Mouse (Mus musculus) neural tube, embryonic 15.5 days (tissue): ENCODE measurements around the gene Otud7b. TPM values are rescaled to one million over a fixed set of nuclear protein-coding genes. Genes with fewer than 3 reads are reported as not detected.

Experiments
- ATAC-seq: fragments of 200-750 bp; cut with Nextera tagmentation; 2 replicates; pipeline ENCODE4 v1.8.0; 2017; ENCODE audit warnings: mild to moderate bottlenecking, moderate TSS enrichment, moderate library complexity; ENCODE audit not compliant: low FRiP score
- H3K27ac ChIP-seq: fragments of 300-500 bp; sonication (generic); replicated peaks from 2 replicates; pipeline ENCODE4 v1.5.1; 2015; ENCODE audit warnings: mild to moderate bottlenecking, inconsistent platforms
- H3K27me3 ChIP-seq: fragments of 300-500 bp; sonication (generic); replicated peaks from 2 replicates; pipeline ENCODE4 v1.6.1; 2015; ENCODE audit warnings: inconsistent platforms
- H3K36me3 ChIP-seq: fragments of 300-500 bp; sonication (generic); 2 replicates; pipeline ENCODE4 v1.6.1; 2015; ENCODE audit warnings: inconsistent platforms
- H3K4me1 ChIP-seq: fragments of 300-500 bp; sonication (generic); 2 replicates; pipeline ENCODE4 v1.6.1; 2015; ENCODE audit warnings: inconsistent platforms
- H3K4me2 ChIP-seq: fragments of 300-500 bp; sonication (generic); 2 replicates; pipeline ENCODE4 v1.6.1; 2015; ENCODE audit warnings: inconsistent platforms, mild to moderate bottlenecking, moderate library complexity
- H3K4me3 ChIP-seq: fragments of 300-500 bp; sonication (generic); replicated peaks from 2 replicates; pipeline ENCODE4 v1.5.1; 2015; ENCODE audit warnings: mild to moderate bottlenecking, inconsistent platforms
- H3K9ac ChIP-seq: fragments of 300-500 bp; sonication (generic); replicated peaks from 2 replicates; pipeline ENCODE4 v1.6.1; 2015; ENCODE audit warnings: mild to moderate bottlenecking, inconsistent platforms
- H3K9me3 ChIP-seq: fragments of 300-500 bp; sonication (generic); replicated peaks from 2 replicates; pipeline ENCODE4 v1.6.1; 2016; ENCODE audit warnings: inconsistent platforms
- WGBS: fragments of 180-500 bp; shearing (Covaris S2); methylation state at CpG from one replicate; pipeline ENCODE4 v1.1.7; 2015; ENCODE audit warnings: mixed read lengths; 5-methylcytosine and 5-hydroxymethylcytosine counted together
- polyA plus RNA-seq: library from polyadenylated mRNA; unstranded; fragments of >200 nt; fragmentation: Nextera tagmentation; extraction: Ambion mirVana; gene quantifications from 2 replicates; pipeline ENCODE4 v1.2.1, GENCODE M21; 2015

The Otud7b gene
- polyA plus RNA-seq, 1 experiment from 2014 or later: 10.5 TPM

DNA sequence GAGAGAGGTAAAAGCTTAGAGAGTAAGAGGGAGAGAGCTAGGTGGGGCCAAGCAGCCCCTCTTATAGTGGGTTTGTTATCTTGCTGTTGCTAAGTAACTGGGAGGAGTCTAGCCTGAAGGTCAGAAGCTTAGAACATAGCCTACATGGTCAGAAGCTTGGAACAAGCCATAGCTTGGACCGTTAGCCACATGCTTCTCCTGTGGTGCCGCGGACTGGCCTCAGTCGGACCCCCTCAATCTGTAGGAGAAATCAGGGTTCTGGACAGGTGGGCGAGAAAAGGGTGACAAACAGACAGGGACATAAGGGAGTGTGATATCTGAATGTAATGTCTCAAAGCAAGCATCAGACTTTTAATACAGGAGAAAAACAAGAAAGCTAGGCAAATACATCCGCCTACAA is 35.3 kb upstream of the Otud7b start:
- H3K27me3 ChIP-seq: no peaks in the 10 kb centered on the region
- H3K9me3 ChIP-seq: no peaks in the 10 kb centered on the region
- H3K27ac ChIP-seq: no peak overlapping the region
- H3K4me3 ChIP-seq: no peak overlapping the region
- no peak overlapping the region for H3K4me2 ChIP-seq
- no peaks in the 10 kb centered on the region for H3K36me3 ChIP-seq
- ATAC-seq: no peak
- 93% methylated on average over 6 of the region's 6 CpGs for WGBS
- no peak overlapping the region for H3K9ac ChIP-seq
- no peaks in the 10 kb centered on the region for H3K4me1 ChIP-seq

DNA sequence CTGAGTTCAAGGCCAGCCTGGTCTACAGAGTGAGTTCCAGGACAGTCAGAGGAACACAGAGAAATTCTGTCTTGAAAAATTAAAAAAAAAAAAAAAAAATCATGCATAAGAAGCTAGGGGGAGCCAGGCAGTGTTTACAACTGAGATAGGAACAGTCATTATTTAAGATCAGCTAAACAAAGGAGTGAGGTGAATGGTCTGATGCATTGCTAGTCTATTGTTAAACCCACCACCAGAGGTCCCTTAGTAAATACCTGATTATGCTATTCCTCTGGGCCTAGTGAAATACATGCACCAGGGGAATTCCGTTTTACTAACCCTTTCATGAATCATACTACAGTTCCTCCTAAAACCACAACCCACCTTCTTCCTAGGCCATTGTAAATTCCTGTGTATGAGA is 34.8 kb upstream of the Otud7b start:
- H3K27me3 ChIP-seq: no peaks in the 10 kb centered on the region
- H3K9ac ChIP-seq: no peak overlapping the region
- no peak overlapping the region for H3K4me3 ChIP-seq
- H3K27ac ChIP-seq: no peak overlapping the region
- H3K36me3 ChIP-seq: no peaks in the 10 kb centered on the region
- no peak overlapping the region for H3K4me2 ChIP-seq
- WGBS: 32% methylated on average over 1 of the region's 1 CpGs
- H3K9me3 ChIP-seq: no peaks in the 10 kb centered on the region
- no peaks in the 10 kb centered on the region for H3K4me1 ChIP-seq
- no peak for ATAC-seq

DNA sequence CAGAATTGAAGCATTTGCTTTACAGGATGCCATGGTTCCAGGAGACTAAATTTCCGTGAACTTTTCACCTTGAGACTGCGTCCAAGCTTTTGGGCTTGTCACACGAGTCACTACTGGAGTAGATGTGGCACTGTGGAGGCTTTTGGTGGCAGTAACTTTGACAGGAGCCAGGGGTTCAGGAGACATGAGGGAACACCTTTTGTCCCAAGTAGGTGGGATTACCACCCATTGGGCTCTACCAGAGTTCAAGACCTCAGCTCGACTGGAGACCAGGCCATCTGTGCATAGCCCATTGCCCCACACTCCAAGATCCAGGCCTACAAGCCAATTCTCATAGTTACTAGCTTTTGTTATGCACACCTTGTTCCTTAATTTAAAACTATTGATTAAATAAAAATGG is 34.1 kb upstream of the Otud7b start:
- no peaks in the 10 kb centered on the region for H3K4me1 ChIP-seq
- no peak overlapping the region for H3K9ac ChIP-seq
- no peak overlapping the region for H3K4me2 ChIP-seq
- WGBS: 81% methylated on average over 4 of the region's 4 CpGs
- H3K27me3 ChIP-seq: no peaks in the 10 kb centered on the region
- no peaks in the 10 kb centered on the region for H3K9me3 ChIP-seq
- ATAC-seq: no peak
- H3K4me3 ChIP-seq: no peak overlapping the region
- H3K27ac ChIP-seq: no peak overlapping the region
- H3K36me3 ChIP-seq: no peaks in the 10 kb centered on the region

DNA sequence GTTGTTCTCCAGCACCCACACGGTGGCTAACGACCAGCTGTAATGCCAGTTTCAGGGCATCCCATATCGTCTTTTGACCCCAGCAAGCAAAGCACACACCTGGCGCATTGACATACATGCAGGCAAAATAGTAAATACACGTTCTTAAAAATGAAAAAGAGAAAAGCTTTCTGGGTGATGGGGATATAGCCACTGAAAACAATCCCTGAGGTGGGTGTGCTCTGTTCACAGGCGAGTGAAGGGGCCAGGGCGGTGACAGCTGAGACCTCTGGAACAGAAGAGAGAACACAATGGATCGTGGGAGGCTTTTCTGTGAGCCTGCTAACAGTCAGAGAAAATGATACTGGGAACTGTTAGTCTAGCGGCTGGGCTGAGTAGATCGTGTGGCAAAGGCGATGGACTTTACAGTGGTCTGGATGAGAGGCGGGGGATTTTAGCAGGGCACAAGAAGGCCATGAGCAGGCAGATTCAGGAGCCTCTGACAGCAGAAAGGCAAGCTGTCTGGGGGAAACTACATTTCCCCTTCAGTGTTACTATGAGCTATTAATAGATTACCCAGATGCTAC is 31.3 kb upstream of the Otud7b start:
- no peaks in the 10 kb centered on the region for H3K36me3 ChIP-seq
- no peak overlapping the region for H3K9ac ChIP-seq
- no peaks in the 10 kb centered on the region for H3K27me3 ChIP-seq
- no peaks in the 10 kb centered on the region for H3K4me1 ChIP-seq
- no peak overlapping the region for H3K4me3 ChIP-seq
- H3K9me3 ChIP-seq: no peaks in the 10 kb centered on the region
- H3K27ac ChIP-seq: no peak overlapping the region
- no peak overlapping the region for H3K4me2 ChIP-seq
- WGBS: 70% methylated on average over 12 of the region's 12 CpGs
- ATAC-seq: no peak

DNA sequence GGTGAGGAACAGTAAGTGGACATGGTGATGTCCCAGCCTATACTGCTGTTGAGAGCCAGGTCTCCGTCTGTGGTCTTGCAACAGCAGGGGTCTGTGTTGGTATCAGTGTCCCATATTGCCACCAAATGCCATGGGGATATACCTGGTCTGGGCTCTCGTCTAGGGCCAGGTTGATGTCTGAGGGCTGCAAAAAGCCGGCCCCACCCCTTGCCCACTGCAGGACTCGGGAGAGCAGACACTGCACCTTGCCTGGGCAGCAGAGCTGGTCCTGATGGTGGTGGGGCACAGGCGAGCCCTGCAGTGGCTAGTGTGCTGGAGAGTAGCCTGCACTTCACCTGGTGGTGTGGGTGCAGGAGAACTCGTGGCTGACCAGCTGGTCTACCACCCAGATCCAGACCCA is 26.3 kb upstream of the Otud7b start:
- Histone ChIP-seq H3K4me1 (no peaks in the 10 kb centered on the region), H3K9ac (no peak overlapping the region), H3K9me3 (no peaks in the 10 kb centered on the region), H3K36me3 (no peaks in the 10 kb centered on the region), H3K27me3 (no peaks in the 10 kb centered on the region), H3K4me2 (no peak overlapping the region), H3K27ac (no peak overlapping the region), H3K4me3 (no peak overlapping the region)
- ATAC-seq: no peak
- WGBS: 85% methylated on average over 6 of the region's 6 CpGs

DNA sequence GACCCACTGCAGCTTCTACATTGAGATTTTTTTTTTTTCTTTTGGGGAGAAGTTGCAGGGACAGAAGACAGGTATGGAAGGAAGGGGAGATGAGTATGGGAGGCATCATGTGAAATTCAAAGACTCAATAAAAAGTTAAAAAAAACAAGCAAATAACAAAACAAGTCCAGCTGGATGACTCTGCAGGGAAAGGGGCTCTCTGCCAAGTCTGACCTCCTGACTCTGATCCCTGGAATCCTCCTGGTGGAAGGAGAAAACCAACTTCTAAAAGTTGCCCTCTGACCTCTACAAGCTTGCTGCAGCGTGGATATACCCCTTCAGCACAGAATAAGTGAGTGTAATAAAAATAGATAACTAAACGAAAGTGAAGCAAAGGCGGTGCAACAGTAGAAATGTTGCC is 25.6 kb upstream of the Otud7b start:
- H3K27ac ChIP-seq: no peak overlapping the region
- WGBS: 68% methylated on average over 3 of the region's 3 CpGs
- H3K9me3 ChIP-seq: no peaks in the 10 kb centered on the region
- H3K36me3 ChIP-seq: no peaks in the 10 kb centered on the region
- ATAC-seq: no peak
- H3K4me3 ChIP-seq: no peak overlapping the region
- no peak overlapping the region for H3K9ac ChIP-seq
- no peak overlapping the region for H3K4me2 ChIP-seq
- no peaks in the 10 kb centered on the region for H3K4me1 ChIP-seq
- no peaks in the 10 kb centered on the region for H3K27me3 ChIP-seq

DNA sequence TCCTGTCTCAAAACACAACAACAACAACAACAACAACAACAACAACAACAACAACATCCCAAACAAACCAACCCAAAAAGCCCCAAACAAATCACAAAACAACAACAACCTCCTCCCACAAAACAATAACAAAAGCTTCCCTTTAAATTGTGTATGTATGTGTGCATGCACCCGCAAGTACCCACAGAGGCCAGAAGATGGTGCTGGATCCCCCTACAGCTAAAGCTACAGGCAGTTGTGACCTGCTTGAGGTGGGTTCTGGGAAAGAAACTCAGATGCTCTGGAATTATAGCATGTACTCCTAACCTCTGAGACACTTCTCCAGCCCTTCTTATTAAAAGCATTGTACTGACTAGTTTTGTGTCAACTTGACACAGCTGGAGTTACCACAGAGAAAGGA is 23.3 kb upstream of the Otud7b start:
- Histone ChIP-seq H3K27ac (no peak overlapping the region), H3K4me1 (no peaks in the 10 kb centered on the region), H3K36me3 (no peaks in the 10 kb centered on the region), H3K9me3 (no peaks in the 10 kb centered on the region), H3K4me3 (no peak overlapping the region), H3K27me3 (no peaks in the 10 kb centered on the region), H3K4me2 (no peak overlapping the region), H3K9ac (no peak overlapping the region)
- 77% methylated on average over 1 of the region's 1 CpGs for WGBS
- no peak for ATAC-seq

DNA sequence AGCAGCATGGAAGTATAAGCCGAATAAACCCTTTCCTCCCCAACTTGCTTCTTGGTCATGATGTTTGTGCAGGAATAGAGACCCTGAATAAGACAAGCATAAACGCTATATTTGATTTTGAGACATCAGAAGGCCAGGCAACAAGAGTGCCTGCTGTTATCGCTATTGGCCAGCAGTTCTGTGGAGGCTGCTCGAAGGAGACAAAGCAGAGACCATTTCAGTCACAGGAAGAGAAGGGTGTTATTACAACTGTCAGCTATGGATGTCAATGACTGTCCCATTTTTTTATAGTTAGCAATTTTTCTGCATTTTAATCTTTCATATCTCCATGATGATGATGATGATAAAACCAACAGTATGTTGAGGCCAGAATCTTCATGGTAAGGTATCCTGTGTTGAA is 22.7 kb upstream of the Otud7b start:
- H3K9ac ChIP-seq: no peak overlapping the region
- no peak overlapping the region for H3K4me3 ChIP-seq
- H3K27me3 ChIP-seq: no peaks in the 10 kb centered on the region
- ATAC-seq: no peak
- no peak overlapping the region for H3K4me2 ChIP-seq
- no peaks in the 10 kb centered on the region for H3K9me3 ChIP-seq
- no peaks in the 10 kb centered on the region for H3K4me1 ChIP-seq
- WGBS: 89% methylated on average over 4 of the region's 4 CpGs
- H3K27ac ChIP-seq: no peak overlapping the region
- no peaks in the 10 kb centered on the region for H3K36me3 ChIP-seq

DNA sequence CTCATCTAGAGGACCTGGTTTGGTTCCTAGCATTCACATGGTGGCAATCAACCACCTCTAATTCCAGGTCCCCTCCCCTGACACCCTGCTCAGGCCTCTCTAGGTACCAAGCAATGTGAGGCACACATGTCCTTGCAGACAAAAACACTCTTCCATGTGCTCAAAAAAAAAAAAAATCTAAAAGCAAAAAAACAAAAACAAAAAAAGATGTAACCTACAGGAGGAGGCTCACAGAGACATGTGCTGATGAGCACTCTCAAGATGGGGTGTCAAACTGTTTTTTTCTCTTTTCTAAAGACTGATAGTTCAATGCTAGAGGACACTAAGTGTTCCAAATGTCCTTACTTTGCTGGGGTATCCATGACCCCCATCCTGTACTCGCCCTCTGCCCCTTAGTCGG is 22.2 kb upstream of the Otud7b start:
- Histone ChIP-seq H3K4me1 (no peaks in the 10 kb centered on the region), H3K9me3 (no peaks in the 10 kb centered on the region), H3K27ac (no peak overlapping the region), H3K4me2 (no peak overlapping the region), H3K9ac (no peak overlapping the region), H3K36me3 (no peaks in the 10 kb centered on the region), H3K27me3 (no peaks in the 10 kb centered on the region), H3K4me3 (no peak overlapping the region)
- no peak for ATAC-seq
- 90% methylated on average over 2 of the region's 2 CpGs for WGBS

DNA sequence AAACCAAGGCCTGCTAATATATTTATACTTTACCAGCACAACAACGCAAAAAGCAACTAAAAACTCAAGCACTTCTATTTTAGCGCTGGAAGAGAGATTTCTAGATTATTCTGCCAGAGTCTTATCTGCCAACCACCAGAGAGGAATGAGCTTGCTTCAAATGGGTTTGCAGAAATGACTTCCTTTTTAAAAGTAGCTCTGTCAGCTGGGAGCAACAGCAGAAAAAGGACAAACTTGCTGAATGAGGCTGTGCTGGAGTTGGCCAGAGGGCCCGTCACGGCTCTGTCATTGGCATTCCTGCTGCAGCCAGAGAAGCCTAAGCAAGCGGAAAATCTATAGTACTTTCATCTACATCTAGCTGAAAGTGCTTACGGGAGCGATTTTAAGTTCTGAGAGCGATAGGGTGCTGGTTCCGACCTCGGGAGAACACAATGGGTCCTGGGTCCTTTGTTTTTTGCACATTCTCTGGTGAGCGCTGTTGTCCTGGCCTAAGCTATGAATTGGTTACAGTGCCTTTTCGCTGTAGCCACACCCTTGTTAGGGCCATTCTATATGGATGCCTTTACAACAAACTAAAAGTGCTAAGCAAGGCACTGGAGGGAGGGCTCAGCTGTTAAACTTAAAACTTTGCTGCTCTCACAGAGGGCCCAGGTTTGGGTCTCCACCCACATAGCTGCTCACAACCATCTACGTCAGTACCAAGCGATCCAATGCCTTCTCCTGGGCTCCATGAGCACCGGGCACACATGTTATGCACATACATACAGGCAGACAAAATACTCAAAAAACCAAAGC is 21.4 kb upstream of the Otud7b start:
- 67% methylated on average over 15 of the region's 15 CpGs for WGBS
- no peak for ATAC-seq
- H3K9ac ChIP-seq: no peak overlapping the region
- no peaks in the 10 kb centered on the region for H3K27me3 ChIP-seq
- no peak overlapping the region for H3K4me2 ChIP-seq
- H3K4me3 ChIP-seq: no peak overlapping the region
- H3K36me3 ChIP-seq: no peaks in the 10 kb centered on the region
- no peaks in the 10 kb centered on the region for H3K4me1 ChIP-seq
- H3K9me3 ChIP-seq: no peaks in the 10 kb centered on the region
- no peak overlapping the region for H3K27ac ChIP-seq

DNA sequence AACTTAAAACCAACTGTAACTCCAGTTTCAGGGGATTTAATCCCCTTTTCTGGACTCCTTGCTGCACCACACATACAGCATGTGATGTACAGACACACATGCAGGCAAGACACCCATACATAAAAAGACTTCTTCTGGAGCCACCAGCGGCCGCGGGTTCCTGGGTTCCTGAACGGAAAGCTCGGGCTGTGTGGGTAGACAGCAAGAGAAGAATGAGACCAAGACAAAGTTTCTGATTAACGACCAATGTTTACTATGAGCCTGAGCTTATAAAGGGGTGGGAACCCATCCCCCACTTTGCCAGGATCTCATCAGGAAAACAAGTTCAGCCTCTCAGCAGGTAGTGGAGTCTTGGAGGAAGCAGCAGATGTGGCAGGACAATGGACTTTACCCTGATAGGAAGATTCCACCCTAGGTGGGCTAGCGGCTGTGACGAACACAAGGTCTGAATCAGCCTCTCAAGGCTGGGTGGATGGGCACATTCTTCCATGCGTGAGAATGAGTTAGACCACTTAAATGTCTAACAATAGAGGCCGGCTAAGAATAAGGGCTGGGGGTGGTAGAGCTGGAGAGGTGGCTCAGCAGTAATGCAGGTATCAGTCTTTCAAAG is 20.1 kb upstream of the Otud7b start:
- WGBS: 79% methylated on average over 10 of the region's 10 CpGs
- Histone ChIP-seq H3K36me3 (no peaks in the 10 kb centered on the region), H3K27me3 (no peaks in the 10 kb centered on the region), H3K27ac (no peak overlapping the region), H3K4me3 (no peak overlapping the region), H3K9ac (no peak overlapping the region), H3K4me1 (no peaks in the 10 kb centered on the region), H3K4me2 (no peak overlapping the region), H3K9me3 (no peaks in the 10 kb centered on the region)
- ATAC-seq: no peak

DNA sequence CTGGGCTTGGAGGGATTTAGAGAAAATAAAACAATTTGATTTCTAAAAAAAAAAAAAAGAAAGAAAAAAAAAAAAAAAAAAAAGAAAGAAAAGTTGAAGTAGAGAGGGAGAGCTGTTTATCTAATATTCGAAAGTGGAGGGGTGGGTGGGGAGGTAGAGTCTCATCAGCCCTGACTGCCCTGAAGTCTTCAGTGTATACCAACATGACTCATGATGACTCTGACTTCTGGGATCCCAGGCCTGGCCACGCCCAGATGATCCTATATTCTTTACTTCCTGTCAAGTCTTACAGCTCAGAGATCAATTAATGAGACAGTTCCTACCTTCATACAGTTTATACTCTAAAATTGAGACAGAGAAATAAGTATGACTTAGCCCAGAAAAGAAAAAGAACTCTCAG is 17.1 kb upstream of the Otud7b start:
- H3K9ac ChIP-seq: no peak overlapping the region
- H3K9me3 ChIP-seq: no peaks in the 10 kb centered on the region
- no peak overlapping the region for H3K4me3 ChIP-seq
- H3K4me1 ChIP-seq: no peaks in the 10 kb centered on the region
- 70% methylated on average over 2 of the region's 2 CpGs for WGBS
- H3K36me3 ChIP-seq: no peaks in the 10 kb centered on the region
- no peaks in the 10 kb centered on the region for H3K27me3 ChIP-seq
- H3K4me2 ChIP-seq: no peak overlapping the region
- no peak for ATAC-seq
- H3K27ac ChIP-seq: no peak overlapping the region
